28 mouse cellular contexts compared by ENCODE assay signal in the genomic region with DNA sequence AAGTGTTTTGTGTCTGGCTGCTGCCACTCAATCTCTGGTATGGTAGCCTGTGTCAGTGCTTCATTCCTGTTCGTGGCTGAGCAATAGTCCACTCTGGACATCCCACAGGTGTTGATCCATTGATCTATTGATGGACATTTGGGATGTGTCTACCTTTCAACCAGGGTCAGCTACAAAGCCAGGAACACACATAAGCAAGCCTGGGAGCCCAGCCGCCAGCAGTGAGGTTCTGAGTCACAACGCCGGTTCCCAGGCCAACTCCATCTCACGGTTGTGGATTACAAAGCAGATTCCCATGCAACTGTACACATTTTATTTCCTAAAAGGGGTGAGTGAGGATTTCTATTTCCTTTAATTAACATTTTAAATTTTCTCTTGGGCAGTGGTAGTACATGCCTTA. TPM values are rescaled to one million over a fixed set of nuclear protein-coding genes. Genes with fewer than 3 reads are reported as not detected.
"Had no signal": no experiment of that assay in that cellular context is flagged by ENCODE, and none has a peak within 500 bp of the region (broad histone marks: within the 10 kb centered on the region; RNA-seq: fewer than 3 reads in every experiment).

No protein-coding gene starts in this region.

- H3K9me3 ChIP-seq: heart, embryonic 15.5 days; hindbrain, embryonic 12.5 days; hindbrain, embryonic 15.5 days; intestine, embryonic 15.5 days had no signal

- H3K27ac ChIP-seq: heart, embryonic 10.5 days; heart, embryonic 13.5 days; heart, embryonic 15.5 days; hindbrain, embryonic 10.5 days; hindbrain, embryonic 12.5 days; hindbrain, embryonic 13.5 days; hindbrain, embryonic 14.5 days; hindbrain, embryonic 15.5 days; hindbrain, postnatal 0 days; intestine, embryonic 15.5 days; kidney, embryonic 15.5 days; kidney, postnatal 0 days; layer of hippocampus, adult 2 months had no signal

- H3K9ac ChIP-seq: heart, embryonic 12.5 days; heart, embryonic 13.5 days; heart, embryonic 15.5 days; hindbrain, embryonic 12.5 days; hindbrain, embryonic 13.5 days; hindbrain, embryonic 14.5 days; hindbrain, embryonic 15.5 days; intestine, embryonic 15.5 days; kidney, embryonic 15.5 days had no signal

- ATAC-seq: intestine, embryonic 16.5 days; intestine, postnatal 0 days had no signal

- DNase-seq: layer of hippocampus, adult 9-11 months had no signal

- H3K4me3 ChIP-seq: heart, embryonic 10.5 days; heart, embryonic 12.5 days; heart, embryonic 13.5 days; heart, embryonic 15.5 days; hindbrain, embryonic 10.5 days; hindbrain, embryonic 12.5 days; hindbrain, embryonic 13.5 days; hindbrain, embryonic 15.5 days; intestine, embryonic 15.5 days; kidney, embryonic 15.5 days; layer of hippocampus, adult 2 months had no signal

- H3K4me2 ChIP-seq: heart, embryonic 11.5 days; heart, embryonic 12.5 days; heart, embryonic 13.5 days; heart, embryonic 15.5 days; hindbrain, embryonic 12.5 days; hindbrain, embryonic 13.5 days; hindbrain, embryonic 14.5 days; hindbrain, embryonic 15.5 days; intestine, embryonic 15.5 days; kidney, embryonic 15.5 days had no signal

- H3K36me3 ChIP-seq: heart, embryonic 10.5 days; heart, embryonic 12.5 days; heart, embryonic 13.5 days; heart, embryonic 15.5 days; hindbrain, embryonic 10.5 days; hindbrain, embryonic 12.5 days; hindbrain, embryonic 13.5 days; hindbrain, embryonic 15.5 days; intestine, embryonic 15.5 days; kidney, embryonic 15.5 days had no signal

RNA-seq across cellular contexts. Expression of a gene that starts 2.1 kb away (rescaled TPM):
- total RNA-seq: heart, postnatal 4 days; hematopoietic stem cell, adult 5-6 weeks; layer of hippocampus, postnatal 10 days; layer of hippocampus, postnatal 25 days; layer of hippocampus, postnatal 36 days had no signal

RNA-seq across cellular contexts. Expression of a gene that starts 5.6 kb away (rescaled TPM):
- total RNA-seq: heart, postnatal 4 days; hindbrain, postnatal 0 days; layer of hippocampus, adult 2 months; layer of hippocampus, postnatal 10 days; layer of hippocampus, postnatal 25 days; layer of hippocampus, postnatal 36 days had no signal
- polyA plus RNA-seq: heart, embryonic 10.5 days; heart, embryonic 11.5 days; heart, embryonic 12.5 days; heart, embryonic 13.5 days; heart, embryonic 14.5 days; heart, embryonic 15.5 days; hindbrain, embryonic 10.5 days; hindbrain, embryonic 11.5 days; hindbrain, embryonic 12.5 days; hindbrain, embryonic 13.5 days; hindbrain, embryonic 16.5 days; hindbrain, postnatal 0 days; intestine, embryonic 14.5 days; intestine, embryonic 16.5 days; intestine, postnatal 0 days; large intestine, adult 2 months had no signal
